Mouse (Mus musculus) ES-E14 (cell line): ENCODE measurements around the gene Mef2b.

ENCODE experiments used
- CHD2 ChIP-seq: IDR thresholded peaks from 2 replicates; pipeline ENCODE4 v1.6.1; 2014; ENCODE audit warnings: mild to moderate bottlenecking, low read depth, low read length, inconsistent platforms
- HCFC1 ChIP-seq: IDR thresholded peaks from 2 replicates; pipeline ENCODE4 v1.6.1; 2012; ENCODE audit warnings: low read length, inconsistent platforms, borderline replicate concordance; ENCODE audit not compliant: insufficient read depth
- MAFK ChIP-seq: IDR thresholded peaks from 2 replicates; pipeline ENCODE4 v1.6.1; 2014; ENCODE audit warnings: mild to moderate bottlenecking, low read depth, low read length, inconsistent platforms; ENCODE audit not compliant: insufficient read depth
- ZNF384 ChIP-seq: IDR thresholded peaks from 2 replicates; pipeline ENCODE4 v1.6.1; 2012; ENCODE audit warnings: low read depth, low read length, inconsistent platforms

DNA sequence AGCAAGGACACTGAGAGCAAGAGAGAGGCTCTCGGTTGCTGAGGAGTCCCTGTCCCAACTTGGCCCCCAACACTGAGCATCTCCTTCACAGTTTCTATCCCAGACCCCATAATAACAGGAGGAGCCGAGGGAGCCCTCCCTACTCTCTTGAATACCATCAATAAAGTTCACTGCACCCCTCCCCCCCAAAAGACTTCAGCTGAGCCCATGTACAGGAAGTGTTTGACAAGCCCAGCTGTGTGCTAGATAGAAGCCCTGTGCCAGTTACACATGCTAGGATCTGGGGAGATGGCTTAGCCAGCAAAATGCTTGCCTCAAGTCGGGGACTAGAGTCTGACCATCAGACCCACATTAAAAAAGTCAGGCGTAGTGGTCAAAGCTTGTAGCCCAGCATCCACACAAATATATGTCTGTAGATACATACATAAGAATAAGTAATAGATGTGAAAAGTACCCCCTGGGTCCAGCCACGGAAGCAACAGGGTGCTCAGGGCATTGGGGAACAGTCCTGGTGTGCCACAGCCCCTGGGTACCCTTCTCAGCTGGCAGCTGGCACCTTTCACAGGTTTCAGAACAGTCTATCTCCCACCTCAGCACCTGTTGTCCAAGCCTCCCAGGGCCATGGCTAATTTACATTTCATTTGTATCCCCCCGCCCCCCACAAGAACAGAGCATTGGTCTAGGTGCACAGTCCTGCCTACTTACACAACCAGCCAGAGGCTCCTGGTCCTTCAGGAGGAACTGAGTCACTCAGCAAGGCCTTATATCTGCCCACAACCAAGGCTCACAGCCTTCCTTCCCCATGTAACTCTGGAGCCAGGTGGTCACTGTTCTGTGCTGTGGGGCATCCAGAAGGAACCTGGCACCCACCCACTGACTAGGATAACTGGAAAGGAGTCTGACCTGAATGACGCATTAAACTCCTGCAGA, 8.4 kb downstream of the Mef2b start:
- TF ChIP-seq HCFC1: no peak
- no peak for TF ChIP-seq ZNF384
- TF ChIP-seq MAFK: no peak
- no peak for TF ChIP-seq CHD2
